ENCODE assay signal across 8 mouse cellular contexts in genomic region chr13:60176776-60177105, GRCm38 (mm10). TPM values are rescaled to one million over a fixed set of nuclear protein-coding genes. Genes with fewer than 3 reads are reported as not detected.
DNase-seq lines count a peak whose midpoint lies in the region; ATAC-seq lines count a peak whose summit lies in the region.

No protein-coding gene starts in this region.

- DNase-seq in cerebellum, postnatal 10 days: no peak
- DNase-seq in layer of hippocampus, postnatal 10 days (ENCODE audit: low spot score in 2 of 2): no peak

- WGBS in limb, embryonic 13.5 days: under 1% methylated on average over 52 of the region's 53 CpGs
- 0% methylated on average over 48 of the region's 53 CpGs for WGBS in stomach, embryonic 15.5 days

- peaks cover 67% of the 10 kb centered on the region for H3K27me3 ChIP-seq in megakaryocyte, embryonic 14.5 days (replicated peaks)
- H3K27me3 ChIP-seq in limb, embryonic 13.5 days: no peaks in the 10 kb centered on the region
- H3K27me3 ChIP-seq in stomach, embryonic 15.5 days (replicated peaks): 0 out of 2 replicates have a peak, but pooled peaks cover 3% of the 10 kb centered on the region

- H3K27ac ChIP-seq in limb, embryonic 13.5 days: peak overlapping the region; percentile 100
- H3K27ac ChIP-seq in stomach, embryonic 15.5 days: peak overlapping the region; percentile 98

- H3K36me3 ChIP-seq in megakaryocyte, embryonic 14.5 days (replicated peaks; ENCODE audit: low read length): no peaks in the 10 kb centered on the region
- peaks cover 17% of the 10 kb centered on the region for H3K36me3 ChIP-seq in limb, embryonic 13.5 days
- H3K36me3 ChIP-seq in stomach, embryonic 15.5 days: no peaks in the 10 kb centered on the region

- H3K4me3 ChIP-seq in megakaryocyte, embryonic 14.5 days (replicated peaks): peak overlapping the region; percentile 88
- peak overlapping the region; percentile 98 for H3K4me3 ChIP-seq in limb, embryonic 13.5 days
- peak overlapping the region; percentile 69 for H3K4me3 ChIP-seq in stomach, embryonic 15.5 days (replicated peaks)

- peak overlapping the region; percentile 75 for H3K4me2 ChIP-seq in limb, embryonic 13.5 days (replicated peaks)
- H3K4me2 ChIP-seq in stomach, embryonic 15.5 days: peak overlapping the region; percentile 93

- H3K9me3 ChIP-seq in megakaryocyte, embryonic 14.5 days: peaks cover 8% of the 10 kb centered on the region
- no peaks in the 10 kb centered on the region for H3K9me3 ChIP-seq in limb, embryonic 13.5 days
- H3K9me3 ChIP-seq in stomach, embryonic 15.5 days: no peaks in the 10 kb centered on the region

- ATAC-seq in cerebellum, adult (ENCODE audit: insufficient number of reproducible peaks, low FRiP score, low TSS enrichment): 0 out of 2 replicates have a peak, but pooled peaks have one; percentile 2
- no peak for ATAC-seq in megakaryocyte, adult 5-6 weeks (ENCODE audit: poor library complexity, severe bottlenecking)
- ATAC-seq in limb, embryonic 13.5 days (ENCODE audit: low FRiP score, low read depth): no peak
- no peak for ATAC-seq in stomach, embryonic 15.5 days (ENCODE audit: insufficient read depth, low FRiP score, low read depth)
- ATAC-seq in erythroid progenitor cell, adult 5-6 weeks (replicated peaks; ENCODE audit: low FRiP score, poor library complexity, severe bottlenecking): no peak

- H3K9ac ChIP-seq in limb, embryonic 13.5 days: peak overlapping the region; percentile 100
- peak overlapping the region; percentile 87 for H3K9ac ChIP-seq in stomach, embryonic 15.5 days

- peaks cover 31% of the 10 kb centered on the region for H3K4me1 ChIP-seq in megakaryocyte, embryonic 14.5 days
- peaks cover 31% of the 10 kb centered on the region for H3K4me1 ChIP-seq in limb, embryonic 13.5 days
- peaks cover 19% of the 10 kb centered on the region for H3K4me1 ChIP-seq in stomach, embryonic 15.5 days

RNA-seq across cellular contexts. Expression of gene Gas1, which starts 0.4 kb away (rescaled TPM):
- polyA plus RNA-seq in megakaryocyte, embryonic 14.5 days (2012; ENCODE audit: insufficient read depth, low replicate concordance): not detected in 2 replicates
- 0.27 TPM in 1 of 2 replicates, not detected in the other for total RNA-seq in megakaryocyte, adult 5-6 weeks (2015)
- not detected in 2 replicates for total RNA-seq in megakaryocyte, adult 5-6 weeks (2017)
- polyA plus RNA-seq in limb, embryonic 13.5 days (2015; fragmentation: Nextera tagmentation; extraction: Ambion mirVana): 264 and 265 TPM in 2 replicates
- 98.6 and 104 TPM in 2 replicates for polyA plus RNA-seq in stomach, embryonic 15.5 days (2015; fragmentation: Nextera tagmentation; extraction: Ambion mirVana)
- not detected in 2 replicates for total RNA-seq in erythroid progenitor cell, adult 5-6 weeks (2015; ENCODE audit: low replicate concordance)
- total RNA-seq in erythroid progenitor cell, adult 5-6 weeks (2017; ENCODE audit: low replicate concordance): 0.51 TPM in 1 of 2 replicates, not detected in the other
- 10 to 100 TPM; 12.9 to 14.0 TPM for total RNA-seq in layer of hippocampus, postnatal 10 days (2021)

Comparison
In these comparisons a context has a peak if more than half of its experiments do, and no peak if none do; other contexts are left out.
1. RNA of gene Gas1, which starts 0.4 kb away (total RNA-seq): 12.9 to 14.0 TPM in layer of hippocampus, postnatal 10 days; 0.27 TPM in megakaryocyte, adult 5-6 weeks and 0.51 TPM in erythroid progenitor cell, adult 5-6 weeks; every median in the first group is over 4 times any median in the second.
2. Peak in every context shown above with its lines, with median percentiles within 50 percentile points of each other: H3K4me3 ChIP-seq.